Mouse (Mus musculus) MEL (cell line): Measurements from ENCODE around the gene Adprhl1.

Experiments
- CTCF ChIP-seq, 3 experiments: IDR thresholded peaks in 2 of 3; conservative IDR thresholded peaks in 1 of 3; 2 replicates each; pipeline ENCODE4 v1.5.1; 2011 to 2012; ENCODE audit warnings: low read length in 3 of 3, low read depth in 2 of 3, mild to moderate bottlenecking in 2 of 3, improper control_type of control experiment in 1 of 3, inconsistent platforms in 1 of 3, mixed read lengths in 1 of 3, moderate library complexity in 1 of 3; ENCODE audit not compliant: control insufficient read depth in 1 of 3, insufficient read depth in 1 of 3, poor library complexity in 1 of 3, severe bottlenecking in 1 of 3
- EP300 ChIP-seq, 2 experiments: IDR thresholded peaks; 2 replicates each; pipeline ENCODE4 v1.6.1; 2011; ENCODE audit warnings: improper control_type of control experiment in 2 of 2, low read length in 2 of 2, low read depth in 1 of 2, mild to moderate bottlenecking in 1 of 2
- GABPA ChIP-seq: IDR thresholded peaks from 2 replicates; pipeline ENCODE4 v1.6.1; 2012; ENCODE audit warnings: low read depth, mild to moderate bottlenecking, inconsistent platforms, low read length, improper control_type of control experiment, moderate library complexity
- JUND ChIP-seq: IDR thresholded peaks from 2 replicates; pipeline ENCODE4 v1.6.1; 2011; ENCODE audit warnings: low read depth, mild to moderate bottlenecking, improper control_type of control experiment, low read length
- MAFK ChIP-seq: IDR thresholded peaks from 2 replicates; pipeline ENCODE4 v1.6.1; 2011; ENCODE audit warnings: low read depth, mild to moderate bottlenecking, low read length, improper control_type of control experiment, borderline replicate concordance
- MAX ChIP-seq: IDR thresholded peaks from 2 replicates; pipeline ENCODE4 v1.6.1; 2011; ENCODE audit warnings: low read length, improper control_type of control experiment
- MAZ ChIP-seq: IDR thresholded peaks from 2 replicates; pipeline ENCODE4 v1.6.1; 2012; ENCODE audit warnings: low read depth, mild to moderate bottlenecking, inconsistent platforms, low read length, improper control_type of control experiment
- MYC ChIP-seq: IDR thresholded peaks from 2 replicates; pipeline ENCODE4 v1.6.1; 2011; ENCODE audit warnings: low read depth, mild to moderate bottlenecking, low read length, improper control_type of control experiment, moderate library complexity
- NRF1 ChIP-seq: IDR thresholded peaks from 2 replicates; pipeline ENCODE4 v1.6.1; 2014; ENCODE audit warnings: low read depth, mild to moderate bottlenecking, inconsistent platforms, low read length, improper control_type of control experiment, moderate library complexity; ENCODE audit not compliant: poor library complexity, insufficient read depth, severe bottlenecking
- POLR2A ChIP-seq, 2 experiments: IDR thresholded peaks; 2 replicates each; pipeline ENCODE4 v1.6.1; 2011 to 2012; ENCODE audit warnings: low read length in 2 of 2, mild to moderate bottlenecking in 2 of 2, control low read depth in 1 of 2, improper control_type of control experiment in 1 of 2, low read depth in 1 of 2, moderate library complexity in 1 of 2; ENCODE audit not compliant: control insufficient read depth in 1 of 2, insufficient read depth in 1 of 2, poor library complexity in 1 of 2
- USF1 ChIP-seq: IDR thresholded peaks from 2 replicates; pipeline ENCODE4 v1.6.1; 2014; ENCODE audit warnings: low read depth, mild to moderate bottlenecking, inconsistent platforms, low read length, improper control_type of control experiment, moderate library complexity
- ZKSCAN1 ChIP-seq: IDR thresholded peaks from 2 replicates; pipeline ENCODE4 v1.6.1; 2012; ENCODE audit warnings: low read depth, mild to moderate bottlenecking, inconsistent platforms, low read length, improper control_type of control experiment, moderate library complexity
- ZNF384 ChIP-seq: IDR thresholded peaks from 2 replicates; pipeline ENCODE4 v1.6.1; 2012; ENCODE audit warnings: low read depth, mild to moderate bottlenecking, inconsistent platforms, low read length, improper control_type of control experiment

- TF ChIP-seq CTCF (IDR thresholded peaks at IDR 0.05 in 2 of 3, conservative IDR thresholded peaks at IDR 0.05 in 1 of 3; ENCODE audit: control insufficient read depth in 1 of 3, insufficient read depth in 1 of 3, low read depth in 2 of 3, low read length in 3 of 3, poor library complexity in 1 of 3, severe bottlenecking in 1 of 3) (no peak), USF1 (no peak), JUND (no peak), POLR2A (IDR thresholded peaks at IDR 0.05; ENCODE audit: control insufficient read depth in 1 of 2, insufficient read depth in 1 of 2, low read depth in 1 of 2, low read length in 2 of 2, poor library complexity in 1 of 2) (no peak), ZKSCAN1 (no peak), MAX (no peak), ZNF384 (no peak), GABPA (no peak), MAFK (no peak), MYC (no peak), MAZ (no peak), NRF1 (no peak), EP300 (IDR thresholded peaks at IDR 0.05; ENCODE audit: low read depth in 1 of 2, low read length in 2 of 2) (no peak)
Measured at GRCm38 (mm10) chr8:13272834-13273233, 18.9 kb upstream of the Adprhl1 start.
